Mouse (Mus musculus) bone marrow, adult 2 months (tissue): ENCODE measurements around the gene Tnfrsf23.

ENCODE experiments used
- CTCF ChIP-seq: fragments of 200-500 bp; IDR thresholded peaks from 2 replicates; pipeline ENCODE4 v1.5.1; 2011; ENCODE audit warnings: low read length, control low read depth; ENCODE audit not compliant: control insufficient read depth, insufficient read depth
- POLR2A ChIP-seq: fragments of 200-500 bp; IDR thresholded peaks from 2 replicates; pipeline ENCODE4 v1.6.1; 2011; ENCODE audit warnings: low read depth, mild to moderate bottlenecking, control low read depth, low read length, borderline replicate concordance; ENCODE audit not compliant: control insufficient read depth

- TF ChIP-seq CTCF: no peak
- no peak for TF ChIP-seq POLR2A
These were observed 58.0 kb downstream of the Tnfrsf23 start for GRCm38 (mm10) chr7:143627555-143628286.
